Mouse (Mus musculus) urinary bladder, postnatal 10 days (tissue): ENCODE data around the gene Taf8.

Experiments
- DNase-seq: peaks from one replicate; pipeline ENCODE4 v3.0.0; 2022; ENCODE audit warnings: low spot score

Gene Taf8

GRCm38 (mm10) chr17:47458310-47458709, 43.8 kb downstream of the Taf8 start:
- no peak for DNase-seq

- no peak for DNase-seq
Measured at GRCm38 (mm10) chr17:47454675-47455074, 47.4 kb downstream of the Taf8 start.

GRCm38 (mm10) chr17:47452886-47453285, 49.2 kb downstream of the Taf8 start:
- DNase-seq, result no peak

- DNase-seq, result no peak
Measured at GRCm38 (mm10) chr17:47450880-47451565, 51.1 kb downstream of the Taf8 start.

GRCm38 (mm10) chr17:47450239-47450638, 51.9 kb downstream of the Taf8 start:
- no peak for DNase-seq

- DNase-seq, result no peak
Measured at GRCm38 (mm10) chr17:47449432-47449831, 52.7 kb downstream of the Taf8 start.

GRCm38 (mm10) chr17:47448523-47449372, 53.3 kb downstream of the Taf8 start:
- no peak for DNase-seq

- no peak for DNase-seq
Measured at GRCm38 (mm10) chr17:47446561-47446960, 55.5 kb downstream of the Taf8 start.

- DNase-seq, result no peak
Measured at GRCm38 (mm10) chr17:47446025-47446424, 56.1 kb downstream of the Taf8 start.

GRCm38 (mm10) chr17:47445518-47445917, 56.6 kb downstream of the Taf8 start:
- no peak for DNase-seq

GRCm38 (mm10) chr17:47444113-47444512, 58.0 kb downstream of the Taf8 start:
- no peak for DNase-seq

GRCm38 (mm10) chr17:47442271-47442670, 59.8 kb downstream of the Taf8 start:
- DNase-seq, result no peak

GRCm38 (mm10) chr17:47441296-47442051, 60.6 kb downstream of the Taf8 start:
- no peak for DNase-seq

GRCm38 (mm10) chr17:47440359-47440890, 61.7 kb downstream of the Taf8 start:
- DNase-seq, result no peak

GRCm38 (mm10) chr17:47439396-47440028, 62.6 kb downstream of the Taf8 start:
- DNase-seq, result no peak

- no peak for DNase-seq
Measured at GRCm38 (mm10) chr17:47438611-47439010, 63.5 kb downstream of the Taf8 start.

- no peak for DNase-seq
Measured at GRCm38 (mm10) chr17:47436907-47437547, 65.1 kb downstream of the Taf8 start, which contains the start of gene 1700001C19Rik. TSS of gene 1700001C19Rik (minus strand) at chr17:47437376.

- peak; percentile 35 for DNase-seq
Measured at GRCm38 (mm10) chr17:47436156-47436906, 65.8 kb downstream of the Taf8 start, which contains the start of gene AI661453. TSS of gene AI661453 (plus strand) at chr17:47436615.
